Comparison of ENCODE assay signal across 15 mouse cellular contexts in genomic region chr8:72487014-72487413, GRCm38 (mm10). TPM values are rescaled to one million over a fixed set of nuclear protein-coding genes. Genes with fewer than 3 reads are reported as not detected.
"Had no signal": no experiment of that assay in that cellular context is flagged by ENCODE, and none has a peak within 500 bp of the region (broad histone marks: within the 10 kb centered on the region; RNA-seq: fewer than 3 reads in every experiment).

No protein-coding gene starts in this region.

- H3K27ac ChIP-seq: layer of hippocampus, adult 2 months; limb, embryonic 12.5 days; midbrain, embryonic 15.5 days; neural tube, embryonic 13.5 days had no signal

- H3K4me3 ChIP-seq: layer of hippocampus, adult 2 months; limb, embryonic 12.5 days; megakaryocyte, embryonic 14.5 days; midbrain, embryonic 15.5 days; neural tube, embryonic 13.5 days had no signal

- H3K9me3 ChIP-seq: limb, embryonic 12.5 days; megakaryocyte, embryonic 14.5 days; midbrain, embryonic 15.5 days; neural tube, embryonic 13.5 days had no signal

- H3K9ac ChIP-seq: limb, embryonic 12.5 days; midbrain, embryonic 15.5 days; neural tube, embryonic 13.5 days had no signal

- DNase-seq: kidney, adult 11 months; kidney, adult 9 months; kidney, postnatal 10 days; kidney, postnatal 4 days; liver; retina, postnatal 1 day; right cerebral cortex, postnatal 14 days; thymus, postnatal 14 days had no signal

- H3K27me3 ChIP-seq: limb, embryonic 12.5 days; megakaryocyte, embryonic 14.5 days; midbrain, embryonic 15.5 days; neural tube, embryonic 13.5 days had no signal

- ATAC-seq: midbrain, embryonic 15.5 days had no signal

- H3K4me2 ChIP-seq: limb, embryonic 12.5 days; midbrain, embryonic 11.5 days; midbrain, embryonic 15.5 days; neural tube, embryonic 13.5 days had no signal

RNA-seq across cellular contexts. Expression of gene Calr3, which starts 43.3 kb away (rescaled TPM):
- polyA plus RNA-seq: small intestine, adult 2 months had no signal
